Mouse (Mus musculus): ENCODE measurements at regions not wholly inside any gene's neighbourhood (a gene's known extent, or its start where the extent isn't known, plus 50 kb on each side); places are given as distances from the start of the nearest gene placed in this dataset.
"Not testable (repeated sequence)": the region's sequence is repeated elsewhere in the genome, so short reads cannot be mapped to it uniquely, and the experiment has no call there.

GRCm38 (mm10) chr11:13605152-13605697 lies 993.9 kb upstream of the Pom121l12 start:
- H3K27ac ChIP-seq (replicated peaks; ENCODE audit: low read depth, low read length), result no peak overlapping the region
- DNase-seq (ENCODE audit: low spot score) (peak; percentile 89), ATAC-seq (ENCODE audit: low read depth) (peak; percentile 79; the same call in 1 of the 2 replicates)
- 24% methylated on average over 3 of the region's 4 CpGs for WGBS
- no peak overlapping the region for H3K4me2 ChIP-seq (ENCODE audit: low read depth, low read length)
- no peaks in the 10 kb centered on the region for H3K36me3 ChIP-seq (ENCODE audit: control insufficient read depth, insufficient read depth, low read length)
- no peak overlapping the region for H3K4me3 ChIP-seq (ENCODE audit: low read depth, low read length)
- no peaks in the 10 kb centered on the region; the same call in 1 of the 2 replicates for H3K4me1 ChIP-seq (ENCODE audit: control insufficient read depth, insufficient read depth, low read length)
- H3K9me3 ChIP-seq (ENCODE audit: control insufficient read depth, low read length), result no peaks in the 10 kb centered on the region
- H3K9ac ChIP-seq (ENCODE audit: low read depth, low read length), result no peak overlapping the region
- no peaks in the 10 kb centered on the region for H3K27me3 ChIP-seq (replicated peaks; ENCODE audit: control insufficient read depth, insufficient read depth, low read length)

- no peak overlapping the region for H3K4me3 ChIP-seq (ENCODE audit: low read depth, low read length)
- no peaks in the 10 kb centered on the region for H3K9me3 ChIP-seq (ENCODE audit: control insufficient read depth, low read length)
- no peak overlapping the region for H3K27ac ChIP-seq (replicated peaks; ENCODE audit: low read depth, low read length)
- no peaks in the 10 kb centered on the region for H3K36me3 ChIP-seq (ENCODE audit: control insufficient read depth, insufficient read depth, low read length)
- no peak overlapping the region for H3K4me2 ChIP-seq (ENCODE audit: low read depth, low read length)
- DNase-seq (ENCODE audit: low spot score), result no peak
- no peaks in the 10 kb centered on the region for H3K4me1 ChIP-seq (ENCODE audit: control insufficient read depth, insufficient read depth, low read length)
- no peaks in the 10 kb centered on the region for H3K27me3 ChIP-seq (replicated peaks; ENCODE audit: control insufficient read depth, insufficient read depth, low read length)
- H3K9ac ChIP-seq (ENCODE audit: low read depth, low read length), result no peak overlapping the region
- no peak for ATAC-seq (ENCODE audit: low read depth)
These were observed 1014.4 kb upstream of the Pom121l12 start for GRCm38 (mm10) chr11:13584726-13585125.

- no peak overlapping the region for H3K4me3 ChIP-seq (ENCODE audit: low read depth, low read length)
- no peak overlapping the region for H3K27ac ChIP-seq (replicated peaks; ENCODE audit: low read depth, low read length)
- H3K27me3 ChIP-seq (replicated peaks; ENCODE audit: control insufficient read depth, insufficient read depth, low read length), result no peaks in the 10 kb centered on the region
- WGBS, result 92% methylated on average over 1 of the region's 1 CpGs
- H3K9me3 ChIP-seq (ENCODE audit: control insufficient read depth, low read length), result peaks cover 2% of the 10 kb centered on the region; the same call in 1 of the 2 replicates
- no peaks in the 10 kb centered on the region for H3K4me1 ChIP-seq (ENCODE audit: control insufficient read depth, insufficient read depth, low read length)
- no peak overlapping the region for H3K4me2 ChIP-seq (ENCODE audit: low read depth, low read length)
- H3K9ac ChIP-seq (ENCODE audit: low read depth, low read length), result no peak overlapping the region
- no peak for ATAC-seq (ENCODE audit: low read depth)
- H3K36me3 ChIP-seq (ENCODE audit: control insufficient read depth, insufficient read depth, low read length), result no peaks in the 10 kb centered on the region
- DNase-seq (ENCODE audit: low spot score), result no peak
These were observed 1043.8 kb upstream of the Pom121l12 start for GRCm38 (mm10) chr11:13555267-13555666.

DNA sequence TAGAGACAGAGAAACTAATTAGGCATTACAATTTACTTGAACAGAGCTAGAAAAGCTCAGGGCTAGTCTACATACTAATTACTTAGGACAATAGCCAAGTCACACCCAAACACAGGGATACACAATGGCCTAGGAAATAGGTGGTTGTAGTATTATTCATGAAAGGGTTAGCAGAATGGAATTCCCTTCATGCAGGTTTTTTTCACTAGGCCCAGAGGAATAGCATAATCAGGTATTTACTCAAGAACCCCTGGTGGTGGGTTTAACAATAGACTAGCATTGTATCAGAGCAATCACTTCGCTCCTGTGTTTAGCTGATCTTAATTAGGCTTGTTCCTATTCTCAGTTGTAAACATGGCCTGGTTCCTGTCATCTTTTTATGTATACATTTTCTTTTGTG lies 1054.9 kb upstream of the Cobl start:
- ATAC-seq (ENCODE audit: low read depth), result not testable (repeated sequence)

DNA sequence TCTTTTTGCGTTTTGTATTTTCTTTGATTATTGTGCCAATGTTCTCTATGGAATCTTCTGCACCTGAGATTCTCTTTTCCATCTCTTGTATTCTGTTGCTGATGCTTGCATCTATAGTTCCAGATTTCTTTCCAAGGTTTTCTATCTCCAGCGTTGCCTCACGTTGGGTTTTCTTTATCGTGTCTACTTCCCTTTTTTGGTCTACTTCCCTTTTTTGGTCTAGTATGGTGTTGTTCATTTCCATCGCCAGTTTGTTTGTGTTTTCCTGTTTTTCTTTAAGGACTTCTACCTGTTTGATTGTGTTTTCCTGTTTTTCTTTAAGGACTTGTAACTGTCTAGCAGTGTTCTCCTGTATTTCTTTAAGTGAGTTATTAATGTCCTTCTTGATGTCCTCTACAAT lies 1046.2 kb upstream of the Cobl start:
- not testable (repeated sequence) for H3K4me1 ChIP-seq (ENCODE audit: control insufficient read depth, insufficient read depth, low read length); H3K36me3 ChIP-seq (ENCODE audit: control insufficient read depth, insufficient read depth, low read length); H3K9me3 ChIP-seq (ENCODE audit: control insufficient read depth, low read length); H3K4me3 ChIP-seq (ENCODE audit: low read depth, low read length); ATAC-seq (ENCODE audit: low read depth); H3K27ac ChIP-seq (replicated peaks; ENCODE audit: low read depth, low read length); H3K27me3 ChIP-seq (replicated peaks; ENCODE audit: control insufficient read depth, insufficient read depth, low read length); H3K4me2 ChIP-seq (ENCODE audit: low read depth, low read length); DNase-seq (ENCODE audit: low spot score); H3K9ac ChIP-seq (ENCODE audit: low read depth, low read length)
- 92% methylated on average over 4 of the region's 5 CpGs for WGBS

More for the DNA sequence above, 1054.9 kb upstream of the Cobl start:
- not testable (repeated sequence) for DNase-seq (ENCODE audit: low spot score); H3K4me1 ChIP-seq (ENCODE audit: control insufficient read depth, insufficient read depth, low read length); H3K27me3 ChIP-seq (replicated peaks; ENCODE audit: control insufficient read depth, insufficient read depth, low read length); H3K9me3 ChIP-seq (ENCODE audit: control insufficient read depth, low read length); H3K36me3 ChIP-seq (ENCODE audit: control insufficient read depth, insufficient read depth, low read length); H3K4me3 ChIP-seq (ENCODE audit: low read depth, low read length); H3K4me2 ChIP-seq (ENCODE audit: low read depth, low read length); H3K9ac ChIP-seq (ENCODE audit: low read depth, low read length); H3K27ac ChIP-seq (replicated peaks; ENCODE audit: low read depth, low read length)
- WGBS, result 59% methylated on average over 1 of the region's 1 CpGs

DNA sequence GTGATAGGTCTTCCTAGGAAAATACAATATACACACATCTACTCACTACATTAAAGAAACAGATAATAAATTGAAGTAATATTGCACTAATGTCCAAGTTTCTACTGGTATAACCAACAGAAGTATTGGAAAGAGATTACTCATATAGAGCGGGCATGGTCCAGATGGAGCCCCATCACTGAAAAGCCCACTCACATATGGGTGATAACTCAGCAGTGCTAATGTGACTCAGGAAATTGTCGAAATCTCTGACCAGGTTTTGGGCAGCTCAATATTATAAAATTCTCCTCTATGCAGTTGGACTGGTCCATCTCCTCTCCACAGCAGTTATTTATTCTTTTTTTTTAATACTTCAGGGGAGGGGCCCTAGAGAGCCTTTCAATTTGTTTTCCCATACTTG lies 1021.2 kb upstream of the Cobl start:
- Histone ChIP-seq H3K4me2 (ENCODE audit: low read depth, low read length) (no peak overlapping the region), H3K27me3 (replicated peaks; ENCODE audit: control insufficient read depth, insufficient read depth, low read length) (no peaks in the 10 kb centered on the region), H3K4me1 (ENCODE audit: control insufficient read depth, insufficient read depth, low read length) (no peaks in the 10 kb centered on the region), H3K4me3 (ENCODE audit: low read depth, low read length) (no peak overlapping the region), H3K9ac (ENCODE audit: low read depth, low read length) (no peak overlapping the region), H3K36me3 (ENCODE audit: control insufficient read depth, insufficient read depth, low read length) (no peaks in the 10 kb centered on the region), H3K9me3 (ENCODE audit: control insufficient read depth, low read length) (no peaks in the 10 kb centered on the region), H3K27ac (replicated peaks; ENCODE audit: low read depth, low read length) (no peak overlapping the region)
- no peak for ATAC-seq (ENCODE audit: low read depth)
- WGBS, result 84% methylated on average over 2 of the region's 2 CpGs
- DNase-seq (ENCODE audit: low spot score), result no peak

DNA sequence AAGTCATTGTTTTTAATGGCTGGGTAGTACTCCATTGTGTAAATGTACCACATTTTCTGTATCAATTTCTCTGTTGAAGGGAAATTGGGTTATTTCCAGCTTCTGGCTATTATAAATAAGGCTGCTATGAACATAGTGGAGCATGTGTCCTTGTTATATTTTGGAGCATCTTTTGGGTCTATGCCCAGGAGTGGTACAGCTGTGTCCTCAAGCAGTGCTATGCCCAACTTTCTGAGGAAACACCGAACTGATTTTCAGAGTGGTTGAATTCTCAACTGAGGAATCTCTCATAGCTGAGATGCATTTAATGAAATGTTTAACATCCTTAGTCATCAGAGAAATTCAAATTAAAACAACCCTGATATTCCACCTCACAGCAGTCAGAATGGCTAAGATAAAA lies 986.8 kb upstream of the Cobl start:
- not testable (repeated sequence) for H3K9me3 ChIP-seq (ENCODE audit: control insufficient read depth, low read length); H3K27ac ChIP-seq (replicated peaks; ENCODE audit: low read depth, low read length); H3K36me3 ChIP-seq (ENCODE audit: control insufficient read depth, insufficient read depth, low read length); H3K9ac ChIP-seq (ENCODE audit: low read depth, low read length); H3K27me3 ChIP-seq (replicated peaks; ENCODE audit: control insufficient read depth, insufficient read depth, low read length); H3K4me3 ChIP-seq (ENCODE audit: low read depth, low read length); DNase-seq (ENCODE audit: low spot score); ATAC-seq (ENCODE audit: low read depth); H3K4me2 ChIP-seq (ENCODE audit: low read depth, low read length); H3K4me1 ChIP-seq (ENCODE audit: control insufficient read depth, insufficient read depth, low read length)
- WGBS, result 95% methylated on average over 1 of the region's 1 CpGs

GRCm38 (mm10) chr11:13436433-13436832 lies 971.7 kb upstream of the Cobl start:
- 73% methylated on average over 1 of the region's 1 CpGs for whole genome bisulfite sequencing

GRCm38 (mm10) chr11:13417881-13418280 lies 953.1 kb upstream of the Cobl start:
- H3K36me3 ChIP-seq (ENCODE audit: control insufficient read depth, insufficient read depth, low read length); H3K4me2 ChIP-seq (ENCODE audit: low read depth, low read length); DNase-seq (ENCODE audit: low spot score); ATAC-seq (ENCODE audit: low read depth); H3K27ac ChIP-seq (replicated peaks; ENCODE audit: low read depth, low read length); H3K9ac ChIP-seq (ENCODE audit: low read depth, low read length); H3K4me3 ChIP-seq (ENCODE audit: low read depth, low read length); H3K4me1 ChIP-seq (ENCODE audit: control insufficient read depth, insufficient read depth, low read length); H3K27me3 ChIP-seq (replicated peaks; ENCODE audit: control insufficient read depth, insufficient read depth, low read length); H3K9me3 ChIP-seq (ENCODE audit: control insufficient read depth, low read length): not testable (repeated sequence)
- 22% methylated on average over 2 of the region's 2 CpGs for WGBS

More at GRCm38 (mm10) chr11:13436433-13436832, 971.7 kb upstream of the Cobl start:
- Histone ChIP-seq H3K27me3 (replicated peaks; ENCODE audit: control insufficient read depth, insufficient read depth, low read length) (no peaks in the 10 kb centered on the region), H3K4me3 (ENCODE audit: low read depth, low read length) (no peak overlapping the region), H3K9ac (ENCODE audit: low read depth, low read length) (no peak overlapping the region), H3K4me2 (ENCODE audit: low read depth, low read length) (no peak overlapping the region), H3K36me3 (ENCODE audit: control insufficient read depth, insufficient read depth, low read length) (no peaks in the 10 kb centered on the region), H3K27ac (replicated peaks; ENCODE audit: low read depth, low read length) (no peak overlapping the region), H3K9me3 (ENCODE audit: control insufficient read depth, low read length) (peaks cover 5% of the 10 kb centered on the region; the same call in 1 of the 2 replicates), H3K4me1 (ENCODE audit: control insufficient read depth, insufficient read depth, low read length) (no peaks in the 10 kb centered on the region)
- DNase-seq (ENCODE audit: low spot score) (no peak), ATAC-seq (ENCODE audit: low read depth) (no peak)
